Mouse (Mus musculus) ES-Bruce4 (cell line): ENCODE results near the gene Parp4.

Source experiments
- CTCF ChIP-seq: IDR thresholded peaks from one replicate; pipeline ENCODE4 v1.8.1; 2011; ENCODE audit warnings: low read depth, low read length
- POLR2A ChIP-seq: IDR thresholded peaks from one replicate; pipeline ENCODE4 v1.8.1; 2011; ENCODE audit warnings: low read length; ENCODE audit not compliant: insufficient read depth

DNA sequence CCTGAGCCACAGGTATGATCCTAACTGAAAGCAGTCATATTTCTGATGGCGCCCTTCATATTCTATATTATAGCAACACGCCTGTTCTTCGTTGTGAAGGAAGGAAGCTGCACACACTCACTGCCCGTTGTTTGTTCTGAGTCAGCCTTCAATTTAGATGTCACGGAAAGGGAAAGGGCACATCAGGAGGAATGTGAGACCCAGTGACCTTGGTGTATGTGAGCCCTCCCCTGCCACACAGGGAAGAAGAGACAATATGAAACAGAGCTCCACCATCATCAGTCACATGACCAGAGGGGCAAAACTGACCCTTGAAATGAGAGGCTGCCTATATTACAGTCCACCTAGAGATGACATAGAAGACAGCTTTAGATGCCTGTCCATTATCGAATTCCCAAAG lies 6.9 kb downstream of the Parp4 start:
- TF ChIP-seq POLR2A (no peak), CTCF (no peak)
